Mouse (Mus musculus) hematopoietic stem cell, adult 5-6 weeks (primary cell): ENCODE results near the gene Arhgef12. TPM values are rescaled to one million over a fixed set of nuclear protein-coding genes. Genes with fewer than 3 reads are reported as not detected.
"Not testable (repeated sequence)": the region's sequence is repeated elsewhere in the genome, so short reads cannot be mapped to it uniquely, and the experiment has no call there.

Experiments used
- ATAC-seq, 2 experiments: fragments of 125-278 bp in 1 of 2; replicated peaks in 1 of 2; 2 replicates each; pipeline ENCODE4 v1.8.0; 2016 to 2017; ENCODE audit warnings: inconsistent platforms in 2 of 2, mild to moderate bottlenecking in 2 of 2, moderate number of reproducible peaks in 2 of 2, low read depth in 1 of 2, moderate TSS enrichment in 1 of 2; ENCODE audit not compliant: low FRiP score in 2 of 2, poor library complexity in 2 of 2, severe bottlenecking in 2 of 2, insufficient read depth in 1 of 2, low TSS enrichment in 1 of 2
- total RNA-seq: library from RNA; stranded (forward); fragments of 172-1452, 232-1000 nt; gene quantifications from 2 replicates; pipeline ENCODE4 v1.2.3, GENCODE M21; 2017

Arhgef12 gene
- total RNA-seq, 1 experiment from 2014 or later: 15.0 TPM

GRCm38 (mm10) chr9:42968894-42969521, 138.0 kb downstream of the Arhgef12 start:
- no peak for ATAC-seq

DNA sequence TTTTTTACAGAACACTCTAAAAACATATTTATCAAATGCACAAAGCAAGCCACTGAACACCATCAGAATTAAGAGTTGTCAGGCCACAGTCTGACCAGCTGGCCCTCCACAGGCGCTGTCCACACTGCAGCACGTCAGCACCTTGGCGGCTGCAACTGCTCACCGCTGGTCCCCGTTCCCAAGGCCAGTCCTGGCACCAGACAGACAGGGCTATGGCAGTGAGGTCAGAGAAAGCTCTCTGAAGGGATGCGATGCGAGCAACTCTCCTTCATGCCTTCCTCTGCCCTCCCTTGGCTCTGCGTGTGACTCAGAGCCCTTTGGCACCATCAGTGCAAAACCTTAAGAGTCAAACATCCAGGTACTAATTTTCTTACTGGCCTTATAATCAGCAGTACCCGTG, 139.3 kb downstream of the Arhgef12 start:
- ATAC-seq: no peak

- not testable (repeated sequence) for ATAC-seq
Observed at GRCm38 (mm10) chr9:42964809-42965208, 142.2 kb downstream of the Arhgef12 start.

DNA sequence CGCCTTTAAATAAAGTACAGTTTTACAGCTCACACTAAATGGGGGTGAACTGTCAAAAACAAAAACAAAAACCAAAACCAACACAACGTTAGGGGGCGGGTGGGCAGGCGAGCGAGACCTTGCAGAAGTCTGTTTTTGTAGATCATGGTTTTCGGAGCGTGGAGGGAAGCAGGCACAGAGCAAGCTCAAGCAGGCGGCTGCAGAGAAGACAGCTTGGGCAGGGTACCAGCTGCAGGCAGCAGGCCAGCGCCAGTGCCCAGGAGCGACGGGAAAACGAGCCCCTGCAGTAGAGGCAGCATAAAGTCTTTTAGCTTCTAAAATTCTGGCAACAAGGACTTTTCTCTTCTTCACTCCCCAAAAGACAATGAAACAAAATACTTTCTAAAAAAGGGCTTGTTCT, 142.7 kb downstream of the Arhgef12 start:
- no peak for ATAC-seq

- ATAC-seq: no peak
Observed at GRCm38 (mm10) chr9:42962506-42962905, 144.5 kb downstream of the Arhgef12 start.

- no peak for ATAC-seq
Observed at GRCm38 (mm10) chr9:42958401-42958800, 148.6 kb downstream of the Arhgef12 start.

DNA sequence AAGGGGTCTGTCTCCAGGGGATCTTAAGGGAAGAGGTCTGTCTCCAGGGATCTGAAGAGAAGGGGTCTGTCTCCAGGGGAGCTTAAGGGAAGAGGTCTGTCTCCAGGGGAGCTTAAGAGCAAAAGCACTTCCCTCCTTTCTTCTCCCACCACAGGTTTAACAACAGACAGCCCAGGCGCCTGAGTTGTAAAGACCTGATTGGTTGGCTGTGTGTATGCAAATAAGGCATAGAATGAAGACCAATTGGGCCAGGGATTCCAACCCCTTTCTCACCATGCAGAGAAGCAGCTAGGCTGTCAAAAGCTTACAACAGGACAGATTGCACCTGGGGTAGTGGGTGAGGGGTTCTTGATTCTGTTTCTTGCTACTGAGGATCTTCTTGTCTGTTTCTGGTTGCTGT, 158.7 kb downstream of the Arhgef12 start:
- ATAC-seq: no peak

GRCm38 (mm10) chr9:42945174-42945573, 161.9 kb downstream of the Arhgef12 start:
- peak; percentile 36 to 67; a peak in 3 of 4 replicates for ATAC-seq

DNA sequence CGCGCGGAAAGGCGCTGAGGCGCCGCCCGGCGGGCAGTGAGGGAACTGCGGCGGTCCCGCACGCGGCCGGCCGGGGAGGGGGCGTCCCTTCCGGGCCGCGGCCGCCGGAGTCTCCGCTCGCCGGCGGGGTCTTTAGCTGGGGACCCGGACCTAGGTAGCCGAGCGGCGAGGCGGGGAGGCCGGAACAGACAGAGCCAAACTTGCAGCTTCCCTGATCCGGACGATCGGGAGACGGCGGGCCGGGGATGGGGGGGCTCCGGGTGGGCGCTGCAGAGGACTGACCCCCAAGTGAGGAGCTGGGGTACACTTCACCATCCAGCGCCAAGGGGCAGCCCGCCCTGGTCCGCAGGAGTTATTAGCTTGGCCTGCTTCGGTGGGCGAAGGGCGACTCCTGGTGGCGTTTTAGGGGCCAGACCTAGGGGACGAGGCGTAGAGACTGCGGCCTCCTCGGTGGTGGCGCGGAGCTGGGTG, 162.5 kb downstream of the Arhgef12 start:
- peak; percentile 56 to 67 for ATAC-seq

- ATAC-seq: no peak
Observed at GRCm38 (mm10) chr9:42943781-42944535, 163.1 kb downstream of the Arhgef12 start, which contains the start of gene Grik4. Gene Grik4 (minus strand): TSS chr9:42944493.

GRCm38 (mm10) chr9:42943057-42943529, 163.9 kb downstream of the Arhgef12 start:
- ATAC-seq: no peak

- no peak for ATAC-seq
Observed at GRCm38 (mm10) chr9:42942148-42942547, 164.9 kb downstream of the Arhgef12 start.

GRCm38 (mm10) chr9:42932146-42932545, 174.9 kb downstream of the Arhgef12 start:
- ATAC-seq: no peak

- ATAC-seq: no peak
Observed at GRCm38 (mm10) chr9:42927498-42927897, 179.5 kb downstream of the Arhgef12 start.

- ATAC-seq: no peak
Observed at GRCm38 (mm10) chr9:42926564-42926963, 180.5 kb downstream of the Arhgef12 start.

- ATAC-seq: no peak
Observed at GRCm38 (mm10) chr9:42921830-42922229, 185.2 kb downstream of the Arhgef12 start.

- ATAC-seq: no peak
Observed at GRCm38 (mm10) chr9:42920190-42920589, 186.8 kb downstream of the Arhgef12 start.

- no peak for ATAC-seq
Observed at GRCm38 (mm10) chr9:42917911-42918310, 189.1 kb downstream of the Arhgef12 start.
